Mouse (Mus musculus): Measurements from ENCODE around the gene Elovl6. TPM values are rescaled to one million over a fixed set of nuclear protein-coding genes. Genes with fewer than 3 reads are reported as not detected.

Elovl6 gene
- total and polyA plus RNA-seq, 2 experiments from 2014 or later = 44.3 to 46.6 TPM

GRCm38 (mm10) chr3:129551581-129552290, 19.6 kb downstream of the Elovl6 start:
- WGBS = 47% methylated on average over 9 of the region's 9 CpGs
- no peak overlapping the region for H3K4me2 ChIP-seq (ENCODE audit: low read depth, low read length, poor library complexity, severe bottlenecking)
- H3K9ac ChIP-seq (replicated peaks; ENCODE audit: low read length, poor library complexity, severe bottlenecking) = no peak overlapping the region
- no peaks in the 10 kb centered on the region for H3K9me3 ChIP-seq (ENCODE audit: low read length)
- DNase-seq (ENCODE audit: low spot score) = no peak
- no peak for TF ChIP-seq CTCF (IDR thresholded peaks at IDR 0.05)
- no peaks in the 10 kb centered on the region; the same call in 1 of the 2 replicates for H3K4me1 ChIP-seq (ENCODE audit: insufficient read depth, low read length)
- no peaks in the 10 kb centered on the region for H3K27me3 ChIP-seq (ENCODE audit: insufficient read depth, low read length)
- H3K36me3 ChIP-seq (ENCODE audit: insufficient read depth, low read length) = no peaks in the 10 kb centered on the region
- no peak overlapping the region for H3K4me3 ChIP-seq (ENCODE audit: low read depth, low read length)
- no peak for ATAC-seq (ENCODE audit: low FRiP score)
- H3K27ac ChIP-seq (ENCODE audit: low read depth, low read length) = no peak overlapping the region

DNA sequence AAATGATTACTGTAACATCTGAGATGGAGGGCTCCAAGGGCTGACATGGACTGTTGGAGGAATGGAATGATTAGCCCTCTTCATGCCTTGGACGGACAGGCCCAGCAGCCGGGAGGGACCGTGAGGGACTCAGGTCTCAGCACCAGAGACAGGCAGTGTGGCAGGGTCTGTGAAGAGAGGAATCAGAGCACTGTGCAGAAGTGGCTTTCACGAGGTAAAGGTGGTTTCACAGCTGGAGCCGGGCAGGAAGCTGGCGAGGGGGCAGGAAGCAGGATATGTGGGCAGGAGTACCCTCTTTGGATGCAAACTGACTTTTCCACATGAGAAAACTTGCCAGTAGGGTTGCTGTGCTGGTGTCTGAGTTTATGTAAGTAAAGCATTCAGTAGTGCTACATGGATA, 20.2 kb downstream of the Elovl6 start:
- Histone ChIP-seq H3K4me3 (ENCODE audit: low read depth, low read length) (no peak overlapping the region), H3K4me2 (ENCODE audit: low read depth, low read length, poor library complexity, severe bottlenecking) (no peak overlapping the region), H3K4me1 (ENCODE audit: insufficient read depth, low read length) (no peaks in the 10 kb centered on the region; the same call in 1 of the 2 replicates), H3K9ac (replicated peaks; ENCODE audit: low read length, poor library complexity, severe bottlenecking) (no peak overlapping the region), H3K36me3 (ENCODE audit: insufficient read depth, low read length) (no peaks in the 10 kb centered on the region), H3K27ac (ENCODE audit: low read depth, low read length) (no peak overlapping the region), H3K27me3 (ENCODE audit: insufficient read depth, low read length) (no peaks in the 10 kb centered on the region), H3K9me3 (ENCODE audit: low read length) (no peaks in the 10 kb centered on the region)
- 73% methylated on average over 6 of the region's 6 CpGs for WGBS
- TF ChIP-seq CTCF (IDR thresholded peaks at IDR 0.05) = no peak
- ATAC-seq (ENCODE audit: low FRiP score) (no peak), DNase-seq (ENCODE audit: low spot score) (no peak)

GRCm38 (mm10) chr3:129553173-129553572, 21.0 kb downstream of the Elovl6 start:
- no peaks in the 10 kb centered on the region for H3K4me1 ChIP-seq (ENCODE audit: insufficient read depth, low read length)
- H3K9ac ChIP-seq (replicated peaks; ENCODE audit: low read length, poor library complexity, severe bottlenecking) = no peak overlapping the region
- 88% methylated on average over 9 of the region's 9 CpGs for WGBS
- no peaks in the 10 kb centered on the region for H3K36me3 ChIP-seq (ENCODE audit: insufficient read depth, low read length)
- DNase-seq (ENCODE audit: low spot score) (no peak), ATAC-seq (ENCODE audit: low FRiP score) (no peak)
- no peaks in the 10 kb centered on the region for H3K27me3 ChIP-seq (ENCODE audit: insufficient read depth, low read length)
- no peak for TF ChIP-seq CTCF (IDR thresholded peaks at IDR 0.05)
- no peak overlapping the region for H3K27ac ChIP-seq (ENCODE audit: low read depth, low read length)
- no peak overlapping the region for H3K4me3 ChIP-seq (ENCODE audit: low read depth, low read length)
- H3K4me2 ChIP-seq (ENCODE audit: low read depth, low read length, poor library complexity, severe bottlenecking) = no peak overlapping the region
- H3K9me3 ChIP-seq (ENCODE audit: low read length) = no peaks in the 10 kb centered on the region

GRCm38 (mm10) chr3:129553661-129554060, 21.5 kb downstream of the Elovl6 start:
- H3K4me3 ChIP-seq (ENCODE audit: low read depth, low read length) = no peak overlapping the region
- DNase-seq (ENCODE audit: low spot score) = no peak
- no peak overlapping the region for H3K4me2 ChIP-seq (ENCODE audit: low read depth, low read length, poor library complexity, severe bottlenecking)
- TF ChIP-seq CTCF (IDR thresholded peaks at IDR 0.05) = no peak
- 95% methylated on average over 10 of the region's 10 CpGs for WGBS
- no peaks in the 10 kb centered on the region for H3K36me3 ChIP-seq (ENCODE audit: insufficient read depth, low read length)
- no peaks in the 10 kb centered on the region for H3K4me1 ChIP-seq (ENCODE audit: insufficient read depth, low read length)
- H3K27ac ChIP-seq (ENCODE audit: low read depth, low read length) = no peak overlapping the region
- H3K9me3 ChIP-seq (ENCODE audit: low read length) = no peaks in the 10 kb centered on the region
- H3K27me3 ChIP-seq (ENCODE audit: insufficient read depth, low read length) = no peaks in the 10 kb centered on the region
- ATAC-seq (ENCODE audit: low FRiP score) = no peak
- H3K9ac ChIP-seq (replicated peaks; ENCODE audit: low read length, poor library complexity, severe bottlenecking) = no peak overlapping the region

- Histone ChIP-seq H3K4me3 (ENCODE audit: low read depth, low read length) (no peak overlapping the region), H3K27ac (ENCODE audit: low read depth, low read length) (no peak overlapping the region), H3K9me3 (ENCODE audit: low read length) (no peaks in the 10 kb centered on the region), H3K4me1 (ENCODE audit: insufficient read depth, low read length) (no peaks in the 10 kb centered on the region), H3K4me2 (ENCODE audit: low read depth, low read length, poor library complexity, severe bottlenecking) (no peak overlapping the region), H3K27me3 (ENCODE audit: insufficient read depth, low read length) (no peaks in the 10 kb centered on the region), H3K36me3 (ENCODE audit: insufficient read depth, low read length) (no peaks in the 10 kb centered on the region), H3K9ac (replicated peaks; ENCODE audit: low read length, poor library complexity, severe bottlenecking) (no peak overlapping the region)
- no peak for DNase-seq (ENCODE audit: low spot score)
- TF ChIP-seq CTCF (IDR thresholded peaks at IDR 0.05) = no peak
- WGBS = 82% methylated on average over 4 of the region's 4 CpGs
- ATAC-seq (ENCODE audit: low FRiP score) = no peak
Measured at GRCm38 (mm10) chr3:129554436-129554835, 22.3 kb downstream of the Elovl6 start.

DNA sequence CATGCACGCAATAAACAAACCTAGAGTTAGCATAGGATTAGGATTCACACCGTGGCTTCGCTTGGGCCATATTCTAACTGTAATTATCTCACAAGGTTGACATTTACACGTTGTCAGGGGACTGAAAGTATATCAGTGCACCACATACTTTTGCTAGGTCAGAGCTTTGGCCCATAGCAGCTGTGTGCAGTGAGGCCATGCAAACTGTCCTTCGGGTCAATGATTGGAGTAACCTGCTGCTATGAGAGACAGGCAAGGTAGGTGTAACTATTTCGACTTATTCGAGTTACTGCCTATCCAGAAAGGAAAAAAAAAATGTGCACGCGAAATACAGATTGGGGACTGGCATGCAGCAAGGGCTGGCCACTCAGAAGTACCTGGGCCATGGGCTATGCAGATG, 24.9 kb downstream of the Elovl6 start:
- H3K27ac ChIP-seq (ENCODE audit: low read depth, low read length) = no peak overlapping the region
- no peak for TF ChIP-seq CTCF (IDR thresholded peaks at IDR 0.05)
- H3K4me3 ChIP-seq (ENCODE audit: low read depth, low read length) = no peak overlapping the region
- H3K27me3 ChIP-seq (ENCODE audit: insufficient read depth, low read length) = no peaks in the 10 kb centered on the region
- DNase-seq (ENCODE audit: low spot score) (no peak), ATAC-seq (ENCODE audit: low FRiP score) (no peak)
- no peak overlapping the region for H3K9ac ChIP-seq (replicated peaks; ENCODE audit: low read length, poor library complexity, severe bottlenecking)
- H3K36me3 ChIP-seq (ENCODE audit: insufficient read depth, low read length) = no peaks in the 10 kb centered on the region
- WGBS = 90% methylated on average over 9 of the region's 9 CpGs
- no peaks in the 10 kb centered on the region for H3K9me3 ChIP-seq (ENCODE audit: low read length)
- H3K4me1 ChIP-seq (ENCODE audit: insufficient read depth, low read length) = no peaks in the 10 kb centered on the region
- H3K4me2 ChIP-seq (ENCODE audit: low read depth, low read length, poor library complexity, severe bottlenecking) = no peak overlapping the region

Data from midbrain, postnatal 0 days (tissue).